Mouse (Mus musculus) stomach, postnatal 0 days (tissue): Measurements from ENCODE around the gene Ntn1. TPM values are rescaled to one million over a fixed set of nuclear protein-coding genes. Genes with fewer than 3 reads are reported as not detected.

Experiments used
- ATAC-seq: fragments of 200-750 bp; cut with Nextera tagmentation; 2 replicates; pipeline ENCODE4 v1.8.0; 2017; ENCODE audit not compliant: low FRiP score, low TSS enrichment
- DNase-seq: peaks from one replicate; pipeline ENCODE4 v3.0.0-alpha.2; 2016; ENCODE audit warnings: low spot score
- H3K27ac ChIP-seq: fragments of 300-500 bp; sonication (generic); replicated peaks from 2 replicates; pipeline ENCODE4 v1.5.1; 2014; ENCODE audit warnings: mild to moderate bottlenecking, control low read depth
- H3K27me3 ChIP-seq: fragments of 300-500 bp; sonication (generic); 2 replicates; pipeline ENCODE4 v1.6.1; 2014; ENCODE audit warnings: low read length; ENCODE audit not compliant: control insufficient read depth, insufficient read depth
- H3K36me3 ChIP-seq: fragments of 300-500 bp; sonication (generic); 2 replicates; pipeline ENCODE4 v1.6.1; 2014; ENCODE audit warnings: low read length, mixed read lengths; ENCODE audit not compliant: control insufficient read depth, insufficient read depth
- H3K4me1 ChIP-seq: fragments of 300-500 bp; sonication (generic); replicated peaks from 2 replicates; pipeline ENCODE4 v1.6.1; 2014; ENCODE audit warnings: antibody characterized with exemption; ENCODE audit not compliant: control insufficient read depth, insufficient read depth
- H3K4me2 ChIP-seq: fragments of 300-500 bp; sonication (generic); replicated peaks from 2 replicates; pipeline ENCODE4 v1.6.1; 2014; ENCODE audit warnings: low read depth, mild to moderate bottlenecking, control low read depth, moderate library complexity
- H3K4me3 ChIP-seq: fragments of 300-500 bp; sonication (generic); 2 replicates; pipeline ENCODE4 v1.5.1; 2014; ENCODE audit warnings: low read depth, low read length, control low read depth
- H3K9ac ChIP-seq: fragments of 300-500 bp; sonication (generic); 2 replicates; pipeline ENCODE4 v1.6.1; 2014; ENCODE audit warnings: mild to moderate bottlenecking, low read length, control low read depth, mixed read lengths
- H3K9me3 ChIP-seq: fragments of 300-500 bp; sonication (generic); 2 replicates; pipeline ENCODE4 v1.6.1; 2016; ENCODE audit warnings: low read length; ENCODE audit not compliant: control insufficient read depth
- CTCF ChIP-seq: IDR thresholded peaks from 2 replicates; pipeline ENCODE4 v1.5.1; 2016; ENCODE audit warnings: antibody characterized with exemption, low read depth, mild to moderate bottlenecking, moderate library complexity
- EP300 ChIP-seq: optimal IDR thresholded peaks from 2 replicates; pipeline ENCODE3; 2016; ENCODE audit warnings: antibody characterized with exemption
- WGBS: fragments of 180-500 bp; shearing (Covaris S2); extraction: QIAGEN DNeasy Blood & Tissue Kit; methylation state at CpG from one replicate; pipeline ENCODE4 v1.1.7; 2014; 5-methylcytosine and 5-hydroxymethylcytosine counted together
- polyA plus RNA-seq: library from polyadenylated mRNA; unstranded; fragments of >200 nt; fragmentation: Nextera tagmentation; extraction: Ambion mirVana; gene quantifications from 2 replicates; pipeline ENCODE4 v1.2.1, GENCODE M21; 2015

Gene Ntn1
- polyA plus RNA-seq, 1 experiment from 2014 or later: 7.4 TPM

GRCm38 (mm10) chr11:68378419-68378818 is 22.2 kb downstream of the Ntn1 start:
- ATAC-seq: no peak
- 32% methylated on average over 5 of the region's 5 CpGs for WGBS
- Histone ChIP-seq H3K4me1 (no peaks in the 10 kb centered on the region), H3K36me3 (no peaks in the 10 kb centered on the region), H3K27me3 (no peaks in the 10 kb centered on the region), H3K4me2 (no peak overlapping the region), H3K9ac (no peak overlapping the region), H3K9me3 (no peaks in the 10 kb centered on the region), H3K4me3 (no peak overlapping the region), H3K27ac (no peak overlapping the region)
- no peak for DNase-seq
- TF ChIP-seq CTCF: no peak
- TF ChIP-seq EP300: no peak

- no peak overlapping the region for H3K9ac ChIP-seq
- ATAC-seq: no peak
- 73% methylated on average over 10 of the region's 10 CpGs for WGBS
- H3K36me3 ChIP-seq: 0 out of 2 replicates have a peak, but pooled peaks cover 3% of the 10 kb centered on the region
- H3K27ac ChIP-seq: no peak overlapping the region
- H3K4me1 ChIP-seq: no peaks in the 10 kb centered on the region
- H3K4me2 ChIP-seq: no peak overlapping the region
- H3K27me3 ChIP-seq: no peaks in the 10 kb centered on the region
- no peaks in the 10 kb centered on the region for H3K9me3 ChIP-seq
- TF ChIP-seq EP300: no peak
- TF ChIP-seq CTCF: no peak
- H3K4me3 ChIP-seq: no peak overlapping the region
- DNase-seq: no peak
Measured at GRCm38 (mm10) chr11:68373105-68373504, 27.5 kb downstream of the Ntn1 start.

- H3K4me1 ChIP-seq: no peaks in the 10 kb centered on the region
- no peak overlapping the region for H3K27ac ChIP-seq
- H3K4me2 ChIP-seq: no peak overlapping the region
- no peak overlapping the region for H3K4me3 ChIP-seq
- H3K36me3 ChIP-seq: 0 out of 2 replicates have a peak, but pooled peaks cover 3% of the 10 kb centered on the region
- H3K27me3 ChIP-seq: no peaks in the 10 kb centered on the region
- no peak overlapping the region for H3K9ac ChIP-seq
- WGBS: 65% methylated on average over 11 of the region's 11 CpGs
- ATAC-seq (no peak), DNase-seq (no peak)
- TF ChIP-seq CTCF: no peak
- no peak for TF ChIP-seq EP300
- H3K9me3 ChIP-seq: no peaks in the 10 kb centered on the region
Measured at GRCm38 (mm10) chr11:68371609-68372008, 29.0 kb downstream of the Ntn1 start.

GRCm38 (mm10) chr11:68356901-68357300 is 43.7 kb downstream of the Ntn1 start:
- Histone ChIP-seq H3K9ac (no peak overlapping the region), H3K27me3 (no peaks in the 10 kb centered on the region), H3K9me3 (no peaks in the 10 kb centered on the region), H3K4me3 (no peak overlapping the region), H3K4me2 (no peak overlapping the region), H3K36me3 (no peaks in the 10 kb centered on the region), H3K27ac (no peak overlapping the region), H3K4me1 (no peaks in the 10 kb centered on the region)
- 67% methylated on average over 8 of the region's 8 CpGs for WGBS
- DNase-seq: no peak
- ATAC-seq: no peak
- TF ChIP-seq EP300: no peak
- no peak for TF ChIP-seq CTCF

GRCm38 (mm10) chr11:68355561-68355960 is 45.1 kb downstream of the Ntn1 start:
- DNase-seq (no peak), ATAC-seq (no peak)
- Histone ChIP-seq H3K27me3 (no peaks in the 10 kb centered on the region), H3K27ac (no peak overlapping the region), H3K4me2 (no peak overlapping the region), H3K9ac (no peak overlapping the region), H3K4me1 (no peaks in the 10 kb centered on the region), H3K4me3 (no peak overlapping the region), H3K36me3 (no peaks in the 10 kb centered on the region), H3K9me3 (no peaks in the 10 kb centered on the region)
- WGBS: 55% methylated on average over 8 of the region's 8 CpGs
- TF ChIP-seq EP300: no peak
- TF ChIP-seq CTCF: no peak

- Histone ChIP-seq H3K9ac (no peak overlapping the region), H3K9me3 (no peaks in the 10 kb centered on the region), H3K36me3 (no peaks in the 10 kb centered on the region), H3K4me3 (no peak overlapping the region), H3K27ac (no peak overlapping the region), H3K4me2 (no peak overlapping the region), H3K27me3 (no peaks in the 10 kb centered on the region), H3K4me1 (no peaks in the 10 kb centered on the region)
- TF ChIP-seq CTCF (no peak), EP300 (no peak)
- DNase-seq (no peak), ATAC-seq (no peak)
- WGBS: 88% methylated on average over 3 of the region's 3 CpGs
Measured at GRCm38 (mm10) chr11:68354848-68355247, 45.8 kb downstream of the Ntn1 start.
